Mouse (Mus musculus) ES-Bruce4 (cell line): ENCODE measurements around the gene Ift57. TPM values are rescaled to one million over a fixed set of nuclear protein-coding genes. Genes with fewer than 3 reads are reported as not detected.

Experiments used
- H3K27ac ChIP-seq: 2 replicates; pipeline ENCODE4 v1.5.1; 2012; ENCODE audit warnings: low read length, inconsistent platforms; ENCODE audit not compliant: insufficient read depth
- H3K27me3 ChIP-seq: 2 replicates; pipeline ENCODE4 v1.6.1; 2012; ENCODE audit warnings: mild to moderate bottlenecking, low read length, inconsistent platforms; ENCODE audit not compliant: control insufficient read depth, poor library complexity, insufficient read depth, severe bottlenecking
- H3K36me3 ChIP-seq: 2 replicates; pipeline ENCODE4 v1.6.1; 2012; ENCODE audit warnings: inconsistent platforms, mild to moderate bottlenecking, low read length, moderate library complexity; ENCODE audit not compliant: control insufficient read depth, poor library complexity, insufficient read depth, severe bottlenecking
- H3K4me1 ChIP-seq: one replicate; pipeline ENCODE4 v1.8.1; 2011; ENCODE audit warnings: low read length; ENCODE audit not compliant: control insufficient read depth, insufficient read depth
- H3K4me3 ChIP-seq: 2 replicates; pipeline ENCODE4 v1.5.1; 2011; ENCODE audit warnings: low read depth, mild to moderate bottlenecking, low read length
- H3K9ac ChIP-seq: 2 replicates; pipeline ENCODE4 v1.6.1; 2012; ENCODE audit warnings: low read depth, mild to moderate bottlenecking, inconsistent platforms; ENCODE audit not compliant: poor library complexity, severe bottlenecking
- H3K9me3 ChIP-seq: replicated peaks from 2 replicates; pipeline ENCODE4 v1.6.1; 2012; ENCODE audit warnings: mild to moderate bottlenecking, low read length, inconsistent platforms; ENCODE audit not compliant: control insufficient read depth, poor library complexity, insufficient read depth, severe bottlenecking
- CTCF ChIP-seq: IDR thresholded peaks from one replicate; pipeline ENCODE4 v1.8.1; 2011; ENCODE audit warnings: low read depth, low read length
- EP300 ChIP-seq: IDR thresholded peaks from 2 replicates; pipeline ENCODE4 v1.6.1; 2011; ENCODE audit warnings: low read depth, low read length; ENCODE audit not compliant: insufficient read depth
- POLR2A ChIP-seq: IDR thresholded peaks from one replicate; pipeline ENCODE4 v1.8.1; 2011; ENCODE audit warnings: low read length; ENCODE audit not compliant: insufficient read depth
- polyA plus RNA-seq: library from polyadenylated mRNA; stranded (reverse); fragments of >200 nt; gene quantifications from 2 replicates; pipeline ENCODE4 v1.2.4, GENCODE M21; 2011; ENCODE audit warnings: low read depth; ENCODE audit not compliant: missing spikeins, insufficient read depth, insufficient read length

The Ift57 gene
- polyA plus RNA-seq, 1 experiment = 18.3 TPM

- Histone ChIP-seq H3K4me3 (no peak overlapping the region), H3K27ac (no peak overlapping the region), H3K9ac (no peak overlapping the region), H3K27me3 (no peaks in the 10 kb centered on the region), H3K9me3 (peaks cover 5% of the 10 kb centered on the region), H3K36me3 (no peaks in the 10 kb centered on the region), H3K4me1 (no peaks in the 10 kb centered on the region)
- TF ChIP-seq CTCF (no peak), POLR2A (no peak), EP300 (no peak)
Measured at GRCm38 (mm10) chr16:49760517-49761203, 61.6 kb downstream of the Ift57 start.

- H3K27ac ChIP-seq = no peak overlapping the region
- no peaks in the 10 kb centered on the region for H3K27me3 ChIP-seq
- no peak overlapping the region for H3K9ac ChIP-seq
Measured at GRCm38 (mm10) chr16:49761981-49762380, 62.9 kb downstream of the Ift57 start.

GRCm38 (mm10) chr16:49766326-49766725 lies 67.3 kb downstream of the Ift57 start:
- H3K27me3 ChIP-seq = no peaks in the 10 kb centered on the region
- no peak for TF ChIP-seq EP300
- no peak overlapping the region for H3K4me3 ChIP-seq
- peaks cover 3% of the 10 kb centered on the region for H3K4me1 ChIP-seq
- no peaks in the 10 kb centered on the region for H3K36me3 ChIP-seq
- H3K9me3 ChIP-seq = no peaks in the 10 kb centered on the region
- H3K9ac ChIP-seq = no peak overlapping the region
- H3K27ac ChIP-seq = no peak overlapping the region

More at GRCm38 (mm10) chr16:49761981-49762380, 62.9 kb downstream of the Ift57 start:
- Histone ChIP-seq H3K36me3 (no peaks in the 10 kb centered on the region), H3K9me3 (peaks cover 1% of the 10 kb centered on the region), H3K4me3 (no peak overlapping the region), H3K4me1 (no peaks in the 10 kb centered on the region)
- TF ChIP-seq EP300 (no peak), CTCF (no peak), POLR2A (no peak)

- Histone ChIP-seq H3K4me1 (peaks cover 3% of the 10 kb centered on the region), H3K27ac (no peak overlapping the region), H3K36me3 (no peaks in the 10 kb centered on the region), H3K9me3 (no peaks in the 10 kb centered on the region), H3K4me3 (no peak overlapping the region), H3K27me3 (no peaks in the 10 kb centered on the region), H3K9ac (no peak overlapping the region)
- TF ChIP-seq EP300 (0 out of 2 replicates have a peak, but pooled peaks have one; percentile 6), POLR2A (no peak), CTCF (no peak)
Measured at GRCm38 (mm10) chr16:49768491-49769031, 69.5 kb downstream of the Ift57 start.

- Histone ChIP-seq H3K4me1 (peaks cover 3% of the 10 kb centered on the region), H3K27ac (no peak overlapping the region), H3K9me3 (no peaks in the 10 kb centered on the region), H3K36me3 (no peaks in the 10 kb centered on the region), H3K27me3 (no peaks in the 10 kb centered on the region; the same call in 1 of the 2 replicates), H3K4me3 (no peak overlapping the region), H3K9ac (no peak overlapping the region)
- no peak for TF ChIP-seq POLR2A
- no peak for TF ChIP-seq CTCF
- TF ChIP-seq EP300 = no peak
Measured at GRCm38 (mm10) chr16:49769831-49770261, 70.8 kb downstream of the Ift57 start.
